Mouse (Mus musculus) embryonic facial prominence, embryonic 10.5 days (tissue): ENCODE data around the gene Ppt2. TPM values are rescaled to one million over a fixed set of nuclear protein-coding genes. Genes with fewer than 3 reads are reported as not detected.

Source experiments
- DNase-seq: peaks from one replicate; pipeline ENCODE4 v3.0.0-alpha.2; 2017; ENCODE audit warnings: low spot score
- H3K27ac ChIP-seq: fragments of 300-500 bp; sonication (generic); replicated peaks from 2 replicates; pipeline ENCODE4 v1.5.1; 2016; ENCODE audit warnings: mild to moderate bottlenecking
- H3K27me3 ChIP-seq: fragments of 300-500 bp; sonication (generic); replicated peaks from 2 replicates; pipeline ENCODE4 v1.6.1; 2016; ENCODE audit warnings: low read depth, mild to moderate bottlenecking; ENCODE audit not compliant: poor library complexity, severe bottlenecking
- H3K36me3 ChIP-seq: fragments of 300-500 bp; sonication (generic); replicated peaks from 2 replicates; pipeline ENCODE4 v1.6.1; 2016; ENCODE audit warnings: mild to moderate bottlenecking, moderate library complexity
- H3K4me1 ChIP-seq: fragments of 300-500 bp; sonication (generic); 2 replicates; pipeline ENCODE4 v1.6.1; 2016
- H3K4me3 ChIP-seq: fragments of 300-500 bp; sonication (generic); 2 replicates; pipeline ENCODE4 v1.5.1; 2016; ENCODE audit warnings: mild to moderate bottlenecking, moderate library complexity
- H3K9me3 ChIP-seq: fragments of 300-500 bp; sonication (generic); 2 replicates; pipeline ENCODE4 v1.6.1; 2016; ENCODE audit warnings: mild to moderate bottlenecking
- WGBS: fragments of 180-500 bp; shearing (Covaris S2); methylation state at CpG from one replicate; pipeline ENCODE4 v1.1.7; 2016; 5-methylcytosine and 5-hydroxymethylcytosine counted together
- polyA plus RNA-seq: library from polyadenylated mRNA; unstranded; fragments of >200 nt; fragmentation: Nextera tagmentation; extraction: Ambion mirVana; gene quantifications from 2 replicates; pipeline ENCODE4 v1.2.1, GENCODE M21; 2016

Gene Ppt2
- polyA plus RNA-seq, 1 experiment from 2014 or later, result 18.6 TPM

GRCm38 (mm10) chr17:34644608-34645007 lies 16.3 kb upstream of the Ppt2 start, which contains the start of gene Fkbpl:
Fkbpl (plus strand) TSS chr17:34644764.
- under 1% methylated on average over 16 of the region's 16 CpGs for WGBS
- Histone ChIP-seq H3K4me3 (peak within 1 kb of the TSS; percentile 99), H3K27ac (peak within 1 kb of the TSS; percentile 83), H3K9me3 (no peaks in the 10 kb centered on the region), H3K4me1 (peaks cover 53% of the 10 kb centered on the region), H3K27me3 (no peaks in the 10 kb centered on the region), H3K36me3 (peaks cover 21% of the 10 kb centered on the region)
- peak; percentile 93 for DNase-seq

- peak overlapping the region; percentile 66; the same call in 1 of the 2 replicates for H3K27ac ChIP-seq
These were observed 15.6 kb upstream of the Ppt2 start for GRCm38 (mm10) chr17:34643944-34644343.

GRCm38 (mm10) chr17:34643379-34643778 lies 15.1 kb upstream of the Ppt2 start:
- Histone ChIP-seq H3K9me3 (no peaks in the 10 kb centered on the region), H3K27me3 (no peaks in the 10 kb centered on the region), H3K36me3 (peaks cover 9% of the 10 kb centered on the region), H3K27ac (no peak overlapping the region), H3K4me3 (no peak overlapping the region), H3K4me1 (peaks cover 45% of the 10 kb centered on the region)
- DNase-seq, result no peak
- 90% methylated on average over 4 of the region's 4 CpGs for WGBS

More at GRCm38 (mm10) chr17:34643944-34644343, 15.6 kb upstream of the Ppt2 start:
- H3K27me3 ChIP-seq, result no peaks in the 10 kb centered on the region
- peaks cover 14% of the 10 kb centered on the region for H3K36me3 ChIP-seq
- no peaks in the 10 kb centered on the region for H3K9me3 ChIP-seq
- 87% methylated on average over 10 of the region's 10 CpGs for WGBS
- no peak for DNase-seq
- peaks cover 51% of the 10 kb centered on the region for H3K4me1 ChIP-seq
- no peak overlapping the region for H3K4me3 ChIP-seq

DNA sequence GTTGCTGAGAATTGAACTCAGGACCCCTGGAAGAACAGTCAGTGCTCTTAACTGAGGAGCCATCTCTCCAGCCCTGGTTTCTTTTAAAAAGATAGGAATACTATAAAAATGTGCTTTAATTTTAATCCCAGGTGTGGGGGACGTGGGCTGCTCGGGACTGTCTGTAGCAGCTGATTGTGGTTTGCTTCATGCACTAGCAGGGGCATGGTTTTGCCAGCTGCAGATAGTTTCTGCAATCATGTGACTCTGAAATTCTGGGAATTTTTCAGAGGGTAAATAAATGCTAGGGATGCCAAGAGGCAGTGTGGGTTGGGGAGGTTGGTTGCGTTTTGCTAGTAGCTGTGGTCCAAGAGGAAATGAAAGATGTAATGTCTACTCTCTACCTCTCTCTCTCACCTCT lies 13.6 kb upstream of the Ppt2 start:
- peak overlapping the region; percentile 84; the same call in 1 of the 2 replicates for H3K27ac ChIP-seq
- no peaks in the 10 kb centered on the region for H3K9me3 ChIP-seq
- H3K4me1 ChIP-seq, result peaks cover 34% of the 10 kb centered on the region
- peaks cover 9% of the 10 kb centered on the region for H3K36me3 ChIP-seq
- no peak for DNase-seq
- peaks cover 7% of the 10 kb centered on the region; the same call in 1 of the 2 replicates for H3K27me3 ChIP-seq
- no peak overlapping the region for H3K4me3 ChIP-seq
- WGBS, result 83% methylated on average over 3 of the region's 3 CpGs

DNA sequence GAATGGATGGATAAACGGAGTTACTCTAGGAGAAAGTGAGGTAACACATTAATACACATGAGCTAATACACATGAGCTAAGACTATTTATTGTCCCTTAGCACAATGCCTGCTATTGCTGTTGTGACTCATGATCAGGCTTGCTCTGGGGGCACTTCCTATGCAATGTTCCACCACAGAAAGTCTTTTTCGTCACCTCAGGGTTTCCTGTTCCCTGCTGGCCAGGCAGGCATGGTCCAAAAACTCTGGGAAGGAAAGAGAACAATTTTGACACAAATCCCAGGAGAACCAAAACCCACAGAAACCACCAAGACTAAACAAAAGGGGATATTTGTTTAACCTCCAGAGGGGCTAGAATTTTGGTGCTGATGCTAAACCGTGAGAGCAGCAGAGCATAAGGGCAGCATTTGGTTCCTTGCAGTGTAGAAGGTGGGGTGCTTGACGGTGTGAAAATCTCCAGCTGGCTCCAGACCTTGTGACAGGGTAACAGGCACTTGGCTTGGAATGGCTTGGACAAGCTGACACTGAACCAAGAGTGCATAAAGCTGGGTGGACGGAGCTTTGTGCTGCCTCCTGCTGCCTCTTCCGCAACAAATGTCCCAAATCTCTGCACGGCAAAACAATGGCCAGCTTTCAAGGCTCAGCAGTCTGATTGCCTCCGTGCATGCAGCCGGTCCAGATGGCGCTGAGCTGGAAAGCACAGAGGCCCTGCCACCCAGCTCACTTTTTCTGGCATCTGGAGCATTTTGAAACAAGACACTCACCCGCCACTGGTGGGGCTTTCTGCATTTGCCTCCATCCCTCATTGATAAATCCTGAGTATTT lies 12.7 kb upstream of the Ppt2 start:
- H3K27me3 ChIP-seq, result peaks cover 9% of the 10 kb centered on the region; the same call in 1 of the 2 replicates
- H3K27ac ChIP-seq, result peak overlapping the region; percentile 84
- DNase-seq, result peak; percentile 68
- H3K4me1 ChIP-seq, result peaks cover 27% of the 10 kb centered on the region
- H3K4me3 ChIP-seq, result peak overlapping the region; percentile 29; the same call in 1 of the 2 replicates
- WGBS, result 17% methylated on average over 11 of the region's 11 CpGs
- H3K9me3 ChIP-seq, result no peaks in the 10 kb centered on the region
- peaks cover 6% of the 10 kb centered on the region for H3K36me3 ChIP-seq

- Histone ChIP-seq H3K9me3 (no peaks in the 10 kb centered on the region), H3K4me1 (peaks cover 17% of the 10 kb centered on the region), H3K4me3 (no peak overlapping the region), H3K36me3 (no peaks in the 10 kb centered on the region), H3K27me3 (peaks cover 15% of the 10 kb centered on the region; the same call in 1 of the 2 replicates), H3K27ac (peak overlapping the region; percentile 35; the same call in 1 of the 2 replicates)
- no peak for DNase-seq
- 85% methylated on average over 7 of the region's 7 CpGs for WGBS
These were observed 11.3 kb upstream of the Ppt2 start for GRCm38 (mm10) chr17:34639461-34640255.

DNA sequence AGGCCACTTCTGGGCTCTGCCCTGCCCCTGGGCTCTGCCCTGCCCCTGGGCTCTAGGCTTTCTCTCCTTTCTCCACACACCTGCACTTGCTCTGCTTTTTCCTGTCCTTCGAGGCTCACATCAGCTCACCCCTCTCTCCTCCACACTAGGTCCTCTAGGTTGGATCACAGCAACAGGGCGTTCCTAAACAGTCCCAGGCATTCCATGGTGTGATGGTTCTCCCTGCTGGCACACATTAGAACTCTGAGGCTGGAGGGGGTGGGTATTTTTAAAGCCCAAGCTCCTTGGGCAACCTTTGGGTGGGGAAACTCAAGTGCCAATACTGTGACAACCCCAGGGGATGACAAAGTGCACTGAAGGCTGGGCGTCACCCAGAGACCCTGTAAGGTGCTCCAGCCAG lies 9.1 kb upstream of the Ppt2 start:
- 70% methylated on average over 3 of the region's 3 CpGs for WGBS
- Histone ChIP-seq H3K27ac (no peak overlapping the region), H3K27me3 (peaks cover 31% of the 10 kb centered on the region), H3K9me3 (no peaks in the 10 kb centered on the region), H3K36me3 (no peaks in the 10 kb centered on the region), H3K4me1 (peaks cover 24% of the 10 kb centered on the region), H3K4me3 (0 out of 2 replicates have a peak overlapping the region, but pooled peaks have one; percentile 0)
- DNase-seq, result no peak

DNA sequence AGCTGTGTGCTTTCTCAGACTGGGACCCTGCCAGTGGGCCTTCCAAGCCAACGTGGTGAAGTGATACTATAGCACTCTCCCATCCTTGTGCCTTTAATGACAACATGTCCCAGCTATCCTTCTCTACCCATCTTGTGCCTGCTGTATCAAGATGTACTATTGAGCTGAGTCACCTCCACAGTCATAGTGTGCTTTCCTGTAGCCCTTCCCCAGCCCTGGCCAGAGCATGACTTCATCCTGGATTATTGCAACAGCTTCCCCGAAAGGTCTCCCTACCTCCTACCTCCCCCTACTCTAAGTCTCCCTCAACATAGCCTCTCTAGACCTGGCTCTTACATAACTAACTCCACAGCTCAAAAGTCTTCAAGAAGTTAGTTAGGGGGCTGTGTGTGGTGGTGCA lies 7.4 kb upstream of the Ppt2 start:
- Histone ChIP-seq H3K27ac (no peak overlapping the region), H3K9me3 (no peaks in the 10 kb centered on the region), H3K4me1 (peaks cover 29% of the 10 kb centered on the region), H3K36me3 (no peaks in the 10 kb centered on the region), H3K4me3 (no peak overlapping the region), H3K27me3 (peaks cover 49% of the 10 kb centered on the region)
- 70% methylated on average over 2 of the region's 2 CpGs for WGBS
- DNase-seq, result no peak

DNA sequence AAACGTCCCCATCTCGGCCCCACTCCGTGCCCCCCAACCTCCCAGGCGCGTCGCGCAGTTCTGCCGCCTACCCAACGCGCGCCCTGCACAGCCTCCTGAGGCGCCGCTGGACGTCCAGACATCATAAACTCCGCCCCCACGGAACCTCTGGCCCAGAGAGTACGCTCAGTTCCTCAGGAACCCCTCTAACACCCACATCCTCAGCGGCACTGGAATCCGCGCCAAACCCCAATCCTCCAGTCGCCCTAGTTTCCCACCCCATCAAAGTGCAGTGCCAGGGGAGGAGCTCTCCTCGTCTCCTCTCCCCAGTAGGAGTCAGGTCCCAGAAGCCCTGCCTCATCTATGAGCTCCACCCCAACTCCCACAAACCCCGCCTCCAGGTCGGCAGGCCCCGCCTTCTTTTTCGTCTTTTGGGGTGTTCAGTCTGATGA lies 4.0 kb upstream of the Ppt2 start:
- Histone ChIP-seq H3K27me3 (peaks cover 67% of the 10 kb centered on the region), H3K4me3 (peak overlapping the region; percentile 77)
- WGBS, result under 1% methylated on average over 26 of the region's 26 CpGs

DNA sequence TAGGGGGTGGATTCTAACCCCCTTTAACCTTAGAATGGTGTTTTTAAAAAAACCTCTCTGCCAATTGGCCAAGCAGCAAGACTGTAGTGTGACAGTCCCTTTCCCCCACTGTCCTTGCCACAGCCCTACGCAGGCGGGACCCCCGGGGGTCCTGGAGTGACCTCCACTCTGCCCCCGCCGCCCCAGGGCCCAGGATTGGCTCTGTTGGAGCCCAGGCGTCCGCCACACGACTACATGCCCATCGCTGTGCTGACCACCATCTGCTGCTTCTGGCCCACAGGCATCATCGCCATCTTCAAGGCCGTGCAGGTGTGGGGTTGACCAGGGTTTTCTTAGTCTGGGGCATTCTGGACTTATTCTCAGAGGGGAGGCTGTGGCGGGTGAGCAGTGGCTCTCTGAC lies 3.3 kb upstream of the Ppt2 start:
- Histone ChIP-seq H3K27ac (peak overlapping the region; percentile 57), H3K27me3 (peaks cover 65% of the 10 kb centered on the region), H3K4me1 (peaks cover 63% of the 10 kb centered on the region), H3K4me3 (peak overlapping the region; percentile 77), H3K9me3 (no peaks in the 10 kb centered on the region), H3K36me3 (no peaks in the 10 kb centered on the region)
- peak; percentile 41 for DNase-seq
- 3% methylated on average over 12 of the region's 12 CpGs for WGBS

More for the DNA sequence above, 4.0 kb upstream of the Ppt2 start:
- no peaks in the 10 kb centered on the region for H3K36me3 ChIP-seq
- peak overlapping the region; percentile 57 for H3K27ac ChIP-seq
- peaks cover 58% of the 10 kb centered on the region for H3K4me1 ChIP-seq
- DNase-seq, result peak; percentile 64
- H3K9me3 ChIP-seq, result no peaks in the 10 kb centered on the region

DNA sequence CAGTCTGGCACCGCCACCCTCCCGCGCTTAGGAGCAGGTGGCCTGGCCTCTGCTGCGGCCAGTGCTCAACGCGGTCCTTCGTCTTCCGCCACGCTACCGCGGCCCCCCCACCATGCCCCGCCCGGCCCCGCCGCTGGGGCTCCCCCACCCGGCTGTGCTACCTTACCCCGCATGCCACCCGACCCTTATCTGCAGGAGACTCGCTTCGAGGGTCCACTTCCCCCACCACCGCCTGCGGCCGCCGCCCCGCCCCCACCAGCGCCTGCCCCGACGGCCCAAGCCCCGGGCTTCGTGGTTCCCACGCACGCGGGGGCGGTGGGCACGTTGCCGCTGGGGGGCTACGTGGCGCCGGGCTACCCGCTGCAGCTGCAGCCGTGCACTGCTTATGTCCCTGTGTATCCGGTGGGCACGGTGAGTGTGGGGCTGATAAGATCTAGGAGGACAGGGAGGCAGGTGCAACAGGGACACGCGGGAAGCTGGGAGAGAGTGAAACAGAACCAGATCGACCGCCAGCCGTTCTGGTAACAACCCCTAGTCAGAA lies 2.5 kb upstream of the Ppt2 start:
- DNase-seq, result peak; percentile 34
- no peaks in the 10 kb centered on the region for H3K9me3 ChIP-seq
- peaks cover 71% of the 10 kb centered on the region for H3K4me1 ChIP-seq
- H3K27me3 ChIP-seq, result peaks cover 61% of the 10 kb centered on the region
- WGBS, result 2% methylated on average over 48 of the region's 48 CpGs
- H3K27ac ChIP-seq, result peak overlapping the region; percentile 51; the same call in 1 of the 2 replicates
- H3K4me3 ChIP-seq, result peak overlapping the region; percentile 77
- H3K36me3 ChIP-seq, result 0 out of 2 replicates have a peak, but pooled peaks cover under 1% of the 10 kb centered on the region
